Mouse (Mus musculus): ENCODE results near the gene Itsn1.

GRCm38 (mm10) chr16:91882168-91882859 lies 153.2 kb downstream of the Itsn1 start:
- no peak for TF ChIP-seq CTCF (IDR thresholded peaks at IDR 0.05)
- no peak for TF ChIP-seq EP300 (IDR thresholded peaks at IDR 0.05)
